Mouse (Mus musculus) right cerebral cortex, postnatal 14 days (tissue): ENCODE measurements at regions not wholly inside any gene's neighbourhood (a gene's known extent, or its start where the extent isn't known, plus 50 kb on each side); places are given as distances from the start of the nearest gene placed in this dataset.
"Not testable (repeated sequence)": the region's sequence is repeated elsewhere in the genome, so short reads cannot be mapped to it uniquely, and the experiment has no call there.

ENCODE experiments used
- DNase-seq: peaks from one replicate; pipeline ENCODE4 v3.0.0; 2022

GRCm38 (mm10) chr8:20812164-20812872 is 80.2 kb upstream of the Defb33 start:
- DNase-seq = not testable (repeated sequence)

- not testable (repeated sequence) for DNase-seq
Measured at GRCm38 (mm10) chr8:20813493-20813892, 79.0 kb upstream of the Defb33 start.

DNA sequence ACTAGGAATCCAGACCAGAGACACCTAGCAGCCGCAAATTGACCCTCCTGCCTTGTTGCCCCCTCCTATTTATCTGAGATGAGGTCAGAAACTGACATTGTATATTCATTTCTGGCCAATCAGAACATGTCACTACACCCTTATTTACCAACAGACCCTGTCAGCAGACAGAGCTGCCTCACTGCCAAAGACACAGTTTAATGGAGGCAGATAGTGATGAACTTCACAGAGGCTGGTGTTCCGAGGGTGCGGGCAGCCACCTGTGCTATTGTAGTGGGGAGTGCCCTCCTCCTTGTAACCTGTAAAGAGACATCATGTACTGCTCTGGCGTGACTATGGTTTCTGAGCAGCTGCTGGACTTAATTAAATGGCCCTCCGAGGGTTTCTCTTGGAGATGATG is 70.0 kb upstream of the Defb33 start:
- peak; percentile 3 for DNase-seq

GRCm38 (mm10) chr8:20823219-20823618 is 69.2 kb upstream of the Defb33 start:
- DNase-seq = peak; percentile 4

- not testable (repeated sequence) for DNase-seq
Measured at GRCm38 (mm10) chr8:20839481-20839880, 53.0 kb upstream of the Defb33 start.
